Mouse (Mus musculus) layer of hippocampus, adult 9-11 months (tissue): ENCODE measurements around the gene Il13ra1.

Experiments
- DNase-seq: peaks from one replicate; pipeline ENCODE4 v3.0.0; 2022

The Il13ra1 gene

GRCm38 (mm10) chrX:36209554-36209953, 97.6 kb downstream of the Il13ra1 start:
- no peak for DNase-seq

- no peak for DNase-seq
Observed at GRCm38 (mm10) chrX:36211216-36211615, 99.3 kb downstream of the Il13ra1 start.
